Mouse (Mus musculus) brain, embryonic 14.5 days (tissue): ENCODE measurements at regions not wholly inside any gene's neighbourhood (a gene's known extent, or its start where the extent isn't known, plus 50 kb on each side); places are given as distances from the start of the nearest gene placed in this dataset.

Experiments used
- CTCF ChIP-seq: fragments of 200-500 bp; IDR thresholded peaks from 2 replicates; pipeline ENCODE4 v1.5.1; 2012; ENCODE audit warnings: inconsistent platforms, mild to moderate bottlenecking, moderate library complexity, borderline replicate concordance; ENCODE audit not compliant: insufficient read depth, insufficient read length; ENCODE audit errors: extremely low read depth
- POLR2A ChIP-seq: fragments of 200-500 bp; IDR thresholded peaks from 2 replicates; pipeline ENCODE4 v1.6.1; 2012; ENCODE audit warnings: mild to moderate bottlenecking, inconsistent platforms, borderline replicate concordance; ENCODE audit not compliant: poor library complexity, insufficient read depth, insufficient read length, severe bottlenecking; ENCODE audit errors: extremely low read depth

DNA sequence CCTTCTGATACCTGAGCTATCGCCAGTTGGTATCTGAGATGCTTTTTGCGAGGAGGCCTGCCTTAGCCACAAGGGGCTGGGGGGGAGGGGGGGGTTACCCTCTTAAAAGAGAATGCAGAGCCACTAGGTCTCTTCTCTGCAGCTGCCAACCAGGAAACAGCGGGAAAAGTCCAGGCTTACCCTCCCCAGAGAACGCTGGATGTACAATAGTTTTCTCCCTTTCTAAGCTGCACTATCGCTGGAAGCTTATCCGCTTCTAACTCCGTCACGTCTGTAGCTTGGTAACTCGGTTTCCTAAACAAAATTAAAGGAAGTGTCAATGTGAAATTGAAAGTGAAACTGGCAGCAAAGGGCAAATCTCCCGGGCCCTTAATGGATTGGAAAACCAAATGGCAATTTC, 481.1 kb upstream of the Acvr2a start:
- TF ChIP-seq CTCF (no peak), POLR2A (no peak)
